Mouse (Mus musculus) adrenal gland, adult 2 months (tissue): Measurements from ENCODE around the gene D430019H16Rik. TPM values are rescaled to one million over a fixed set of nuclear protein-coding genes. Genes with fewer than 3 reads are reported as not detected.

Experiments used
- DNase-seq: peaks from one replicate; pipeline ENCODE4 v3.0.0; 2021
- long read RNA-seq: library from polyadenylated mRNA; stranded (forward); transcript quantifications from one replicate; pipeline ENCODE4 v2.0.0, GENCODE M21; 2021
- polyA plus RNA-seq: library from polyadenylated mRNA; depleted of rRNA; stranded (reverse); fragments of >200 nt; gene quantifications from 2 replicates; pipeline ENCODE4 v1.2.3, GENCODE M21; 2012; rRNA removed
- total RNA-seq, 2 experiments: library from RNA; stranded (reverse); gene quantifications; 2 replicates each; pipeline ENCODE4 v1.2.3; 2021

Gene D430019H16Rik
- 1 to 10 TPM; 3.6 to 5.6 TPM for total RNA-seq
- 3.8 and 4.0 TPM in 2 replicates for polyA plus RNA-seq
- long read RNA-seq, partial matches to known transcripts = 0 of 1 reads
- long read RNA-seq, other reads (novel, unspliced or antisense) = 1 of 1 reads

DNA sequence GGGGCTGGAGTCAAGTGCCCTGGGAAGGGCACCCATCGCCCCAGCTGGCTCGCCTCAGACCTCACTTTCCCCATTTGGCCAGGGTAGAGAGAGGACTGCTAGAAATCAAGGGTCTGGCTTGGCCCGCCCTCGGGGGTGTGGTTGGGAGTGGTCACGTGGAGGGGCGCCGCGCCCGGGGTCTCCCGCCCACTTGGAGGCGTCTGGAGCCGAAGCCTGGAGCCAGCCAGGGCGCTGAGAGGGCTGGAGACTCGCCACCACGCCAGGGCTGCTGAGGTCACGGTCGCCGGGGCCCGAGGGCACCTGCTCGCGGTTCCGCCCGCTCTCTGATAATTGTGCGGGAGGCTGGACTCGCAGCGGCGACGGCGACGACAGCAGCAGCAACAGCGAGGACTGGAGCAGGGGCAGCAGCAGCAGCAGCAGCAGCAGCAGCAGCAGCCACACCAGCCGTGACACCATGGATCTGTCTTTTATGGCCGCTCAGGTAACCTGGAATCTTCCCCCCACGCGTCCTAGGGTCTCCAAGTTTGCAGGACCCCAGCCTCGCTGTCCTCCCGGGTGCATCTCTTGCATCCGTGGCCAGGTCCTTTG lies at the start of gene D430019H16Rik:
TSS of gene D430019H16Rik (plus strand) at position 187 of the 588 bp plus-strand sequence.
- peak; percentile 69 for DNase-seq

DNA sequence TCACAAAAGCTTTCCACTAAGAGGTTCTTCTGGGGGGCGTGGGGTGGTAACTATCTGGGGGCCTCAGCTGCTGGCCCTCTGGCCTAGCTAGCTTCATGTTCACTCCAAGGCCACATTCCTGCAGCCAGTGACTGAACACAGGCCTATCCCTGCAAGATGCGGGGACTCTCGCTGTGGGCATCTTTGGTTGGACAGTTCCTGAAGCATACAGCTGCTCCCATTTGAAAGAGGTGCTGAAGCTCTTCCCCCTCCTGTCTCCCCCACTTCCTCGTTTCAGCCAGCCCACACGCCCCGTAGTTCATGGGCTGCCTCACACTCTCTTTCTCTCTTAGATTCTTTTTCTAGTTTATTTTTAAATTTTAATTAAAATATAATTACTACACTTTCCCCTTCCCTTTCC lies 47.6 kb upstream of the D430019H16Rik start:
- DNase-seq = no peak

DNA sequence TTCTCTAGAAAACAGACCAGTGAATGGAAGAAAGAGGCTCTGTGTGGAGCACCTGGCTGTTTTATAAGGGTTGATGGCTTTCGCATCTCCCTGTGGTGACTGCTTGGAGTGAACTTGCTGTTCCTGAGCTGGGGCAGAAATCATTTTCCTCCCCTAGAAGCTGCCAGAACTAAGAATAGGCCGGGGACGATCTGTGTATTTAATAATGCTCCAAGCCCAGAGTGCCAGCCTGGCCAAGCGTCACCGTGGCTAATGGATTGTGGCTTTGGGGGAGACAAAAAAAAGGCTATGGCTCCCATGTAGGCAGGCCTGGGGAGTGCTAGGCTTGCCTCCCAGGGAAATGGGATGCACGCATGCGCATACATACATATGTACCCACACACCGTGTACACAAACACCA lies 39.7 kb upstream of the D430019H16Rik start:
- DNase-seq = no peak

DNA sequence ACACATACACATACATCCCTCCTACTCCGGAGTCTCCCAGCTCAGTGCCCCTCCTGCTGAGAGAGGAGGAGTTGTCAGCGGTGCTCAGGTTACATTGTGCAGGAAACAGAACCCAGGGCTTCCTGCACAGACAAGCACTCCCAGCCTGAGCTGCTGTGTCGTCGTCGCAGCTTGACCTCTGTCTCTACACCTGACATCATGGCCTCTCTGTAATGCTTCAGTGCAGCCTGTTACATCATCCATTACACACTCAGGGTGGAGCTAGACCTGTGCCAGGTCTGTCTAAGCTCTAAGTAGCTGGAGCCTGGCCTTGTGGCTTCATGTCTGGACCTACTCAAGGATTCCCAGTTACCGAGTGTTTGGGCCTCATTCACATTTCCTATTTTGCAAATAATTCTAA lies 33.2 kb upstream of the D430019H16Rik start:
- DNase-seq = no peak

DNA sequence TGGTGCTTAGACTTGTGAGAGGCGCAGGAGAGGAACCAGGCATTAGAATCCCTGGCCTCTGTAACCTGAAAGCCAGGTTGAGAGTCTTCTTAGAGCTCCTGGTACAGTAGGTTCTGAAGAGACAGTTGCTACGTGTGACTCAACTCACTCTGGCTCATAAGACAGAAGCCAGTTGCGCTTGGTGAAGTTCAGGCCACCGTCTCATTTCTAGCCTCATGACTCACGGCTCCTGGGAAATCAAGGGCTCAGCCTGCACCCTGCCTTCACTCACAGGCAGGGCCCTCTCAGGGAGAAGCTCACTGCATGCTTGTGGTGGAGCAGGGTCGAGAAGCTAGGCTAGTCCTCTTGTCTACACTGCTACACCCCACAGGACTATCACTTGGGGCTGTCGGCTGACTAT lies 27.1 kb upstream of the D430019H16Rik start:
- DNase-seq = peak; percentile 61

DNA sequence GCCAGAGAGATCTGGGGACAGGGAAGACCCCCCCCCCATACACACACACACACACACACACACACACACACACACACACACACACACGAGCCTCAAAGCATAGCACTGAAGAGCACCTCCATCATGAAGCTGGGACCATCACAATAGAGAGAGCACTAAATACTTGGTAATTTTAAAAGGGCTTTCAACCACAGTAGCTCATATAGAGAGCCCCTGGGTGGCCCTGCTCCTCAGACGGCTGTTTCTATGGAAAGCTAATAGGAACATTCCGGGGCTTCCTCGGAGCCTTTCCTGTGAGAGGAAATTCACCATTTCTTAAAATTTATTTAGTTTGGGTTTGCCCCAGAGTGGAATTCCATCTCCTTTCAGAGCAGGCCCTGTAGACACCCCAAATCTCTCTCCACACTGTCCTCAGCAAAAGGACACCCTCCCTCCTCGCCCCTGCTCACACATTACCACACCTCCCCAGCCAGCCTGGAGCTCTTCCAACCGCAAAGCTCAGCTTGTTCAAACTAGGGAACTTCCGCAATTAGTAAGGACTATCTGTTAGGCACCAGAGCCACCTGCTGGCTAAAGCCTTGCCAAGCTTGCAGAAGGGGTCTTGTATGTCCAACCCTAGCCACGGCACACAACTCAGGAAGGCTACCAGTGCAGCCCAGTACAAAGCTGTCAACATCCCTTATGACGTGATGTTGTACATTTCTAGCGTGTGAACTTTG lies 26.5 kb upstream of the D430019H16Rik start:
- peak; percentile 51 for DNase-seq

DNA sequence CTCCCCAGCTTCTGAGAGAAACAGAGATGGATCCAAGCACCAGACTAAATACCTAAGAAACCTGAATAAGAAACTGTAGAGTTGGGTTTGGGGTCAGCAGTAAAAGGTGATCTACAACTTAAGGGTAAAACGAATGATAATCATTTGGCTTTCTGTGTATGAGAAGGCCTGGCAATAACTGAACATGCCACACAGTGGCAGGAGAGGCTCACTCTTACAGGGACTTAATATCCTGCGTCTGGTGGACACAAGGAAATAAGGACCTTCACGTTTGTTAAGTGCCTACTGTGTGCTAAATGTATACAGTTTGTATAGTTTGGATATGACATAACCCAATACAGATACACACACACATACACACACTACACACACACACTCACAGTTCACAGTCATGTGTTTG lies 21.8 kb upstream of the D430019H16Rik start:
- no peak for DNase-seq

DNA sequence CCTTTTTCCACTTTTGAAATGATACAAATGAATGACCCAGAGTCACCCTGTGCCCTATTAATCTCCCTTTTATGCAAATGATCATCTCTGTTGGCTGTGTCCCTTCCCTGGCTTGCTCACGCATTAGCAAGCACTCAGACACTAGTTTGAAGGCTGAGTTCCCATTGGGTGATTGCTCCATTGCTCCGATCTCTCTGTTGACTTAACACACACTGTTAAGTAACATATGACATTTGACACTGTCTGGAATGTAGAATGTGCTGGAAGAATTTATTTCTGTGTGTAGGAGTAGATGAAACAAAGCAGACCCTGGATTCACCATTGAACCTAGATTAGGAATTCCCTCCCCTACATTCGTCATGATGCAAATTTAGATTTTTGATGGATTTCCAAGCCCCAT lies 20.8 kb upstream of the D430019H16Rik start:
- no peak for DNase-seq

DNA sequence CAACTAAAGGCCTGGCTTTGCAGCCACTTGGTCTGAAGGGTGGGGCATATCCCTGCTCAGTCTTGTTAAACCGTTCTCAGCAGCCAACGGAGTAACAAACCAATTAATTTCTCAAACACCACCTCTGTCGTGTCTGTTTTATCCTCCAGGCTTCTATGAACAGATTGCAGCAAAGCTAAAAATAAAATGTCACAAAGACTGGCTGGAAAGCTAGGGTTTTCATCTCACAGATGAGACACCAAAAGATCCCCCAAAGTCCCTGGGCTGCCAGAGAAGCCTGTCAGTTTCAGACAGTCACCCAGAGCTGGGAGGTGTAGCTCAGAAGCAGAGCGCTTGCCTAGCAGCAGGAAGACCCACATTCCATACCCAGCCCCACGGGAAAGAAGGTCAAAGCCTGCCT lies 15.4 kb upstream of the D430019H16Rik start:
- DNase-seq = no peak

DNA sequence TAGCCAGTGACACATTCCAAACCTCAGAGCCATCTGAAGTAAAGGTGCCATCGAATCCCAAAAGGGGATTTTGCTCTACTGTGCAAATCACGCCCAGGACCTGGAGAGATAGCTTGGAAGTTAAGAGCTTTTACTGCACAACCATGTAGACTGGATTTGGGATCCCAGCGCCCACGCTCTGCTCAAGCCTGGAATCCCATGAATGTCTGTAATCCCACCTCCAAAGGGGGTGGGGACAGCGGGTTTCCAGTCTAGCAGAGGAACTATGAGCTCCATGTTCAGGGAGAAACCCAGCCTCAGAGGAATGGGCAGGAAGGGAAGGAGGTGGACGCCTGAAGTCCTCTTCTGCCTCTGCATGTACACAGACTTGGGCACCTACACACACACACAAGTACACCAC lies 13.7 kb upstream of the D430019H16Rik start:
- no peak for DNase-seq

DNA sequence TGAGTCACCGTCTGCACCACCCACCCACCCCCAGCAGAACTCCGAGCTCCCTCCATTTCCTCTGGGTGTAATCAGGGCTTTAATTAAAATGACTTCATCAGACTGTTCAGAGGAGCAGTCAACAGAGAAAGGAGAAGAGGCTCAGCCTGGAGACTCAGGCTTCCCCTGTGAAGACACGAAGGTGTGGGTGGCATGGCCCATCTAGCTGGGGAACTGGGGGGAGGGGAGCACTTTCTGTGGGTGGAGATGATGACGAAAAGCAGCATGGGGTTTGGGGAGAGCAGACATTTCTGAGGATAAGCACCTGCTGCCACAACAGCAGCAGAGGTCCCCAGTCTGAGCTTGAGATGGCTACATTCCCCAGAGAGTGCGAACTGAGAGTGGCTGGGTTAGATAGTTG lies 10.1 kb upstream of the D430019H16Rik start:
- DNase-seq = no peak

DNA sequence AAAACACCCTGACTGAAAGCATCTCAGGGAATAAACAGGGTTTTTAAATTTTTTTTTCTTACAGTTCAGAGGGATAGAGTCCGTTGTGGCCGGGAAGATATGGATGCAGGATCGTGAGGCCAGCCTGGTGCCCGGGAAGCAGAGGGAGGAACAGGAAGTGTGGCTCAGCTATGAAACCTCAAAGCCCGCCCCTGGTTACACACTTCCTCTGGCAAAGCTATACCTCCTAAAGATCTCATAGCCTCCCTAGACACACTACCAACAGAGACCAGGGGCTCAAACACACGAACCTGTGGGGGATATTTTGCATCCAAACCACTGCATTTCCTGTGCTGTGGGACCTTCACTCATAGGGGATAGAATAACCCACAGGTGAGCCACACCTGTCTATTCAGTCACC lies 7.9 kb upstream of the D430019H16Rik start:
- DNase-seq = no peak

DNA sequence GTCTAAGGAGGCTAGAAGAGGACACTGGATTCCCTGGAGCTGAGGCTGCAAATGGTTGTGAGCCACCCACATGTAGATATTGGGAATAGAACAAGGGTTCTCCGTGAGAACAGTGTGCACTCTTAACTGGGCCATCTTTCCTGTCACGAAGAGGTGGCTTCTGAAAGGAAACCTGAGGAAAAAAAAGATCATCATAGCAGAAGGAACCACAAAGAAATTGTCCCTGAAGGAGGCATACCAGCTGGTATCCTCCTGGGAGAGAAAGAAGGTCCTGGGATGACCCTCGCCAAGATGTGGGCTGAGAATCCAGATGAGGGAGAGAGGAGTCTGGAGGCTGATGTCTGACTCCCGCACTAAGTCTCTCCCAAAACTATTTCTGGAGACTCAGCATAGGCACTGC lies 4.4 kb upstream of the D430019H16Rik start:
- no peak for DNase-seq

DNA sequence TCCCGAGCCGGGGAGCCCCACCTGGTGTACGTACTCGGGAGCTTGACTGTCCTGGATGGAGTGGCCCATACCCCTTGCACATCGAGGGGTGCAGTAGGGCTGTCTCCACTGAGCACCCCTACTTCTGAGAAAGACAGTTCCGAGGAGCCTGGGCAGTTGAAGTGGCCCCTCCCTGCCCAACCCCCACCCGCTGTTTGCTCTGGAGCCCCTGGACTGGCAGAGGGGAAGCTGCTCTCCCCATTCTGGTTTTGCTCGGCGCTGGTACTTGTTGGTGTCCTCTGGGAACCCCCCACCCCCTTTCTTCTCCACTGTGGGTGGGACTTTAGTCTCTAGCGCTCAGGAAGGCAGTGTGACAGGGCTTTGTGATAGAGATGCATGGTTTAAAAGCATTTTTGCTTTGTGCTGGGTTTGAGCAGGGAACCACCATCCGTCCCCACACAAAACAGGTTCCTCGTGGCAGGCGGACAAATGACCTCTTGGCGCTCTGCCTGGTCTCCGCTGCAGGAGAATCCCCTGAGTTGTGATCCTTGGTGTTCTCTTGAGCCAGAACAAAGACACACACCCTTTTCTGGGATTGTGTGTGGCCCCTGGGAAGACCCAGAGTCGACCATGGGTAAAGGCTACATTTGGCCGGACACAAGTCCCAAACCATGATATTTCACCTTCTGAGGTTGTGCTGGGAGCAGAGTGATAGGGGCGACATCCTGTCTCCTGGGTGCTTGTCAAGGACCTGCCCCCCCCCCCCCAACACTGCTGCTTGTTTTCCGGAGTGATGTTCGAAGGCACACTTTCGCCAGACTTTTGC lies 804 bp downstream of the D430019H16Rik start:
- no peak for DNase-seq

DNA sequence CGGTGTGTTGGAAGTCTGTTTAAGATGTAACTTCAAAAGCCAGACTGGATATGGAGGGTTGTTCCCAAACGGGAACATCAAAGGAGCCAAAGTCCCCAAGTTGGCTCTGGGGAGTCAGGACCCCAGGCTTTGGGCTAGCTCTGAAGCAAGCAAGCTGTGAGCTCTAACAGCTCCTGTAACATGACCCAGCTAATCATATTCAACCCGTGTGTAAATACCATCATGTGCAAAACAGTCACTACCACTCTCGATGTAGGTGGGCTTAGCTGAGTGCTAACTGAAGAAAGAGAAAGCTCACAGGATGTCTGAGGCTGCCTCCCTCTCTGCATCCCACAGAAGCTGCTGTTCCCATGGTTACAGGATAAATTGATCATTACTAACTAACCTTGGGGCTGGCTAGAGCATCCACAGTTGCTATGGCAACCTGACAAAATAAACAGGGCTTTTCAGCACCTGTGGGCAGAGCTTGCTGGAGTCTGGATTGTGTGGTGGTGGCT lies 1.5 kb downstream of the D430019H16Rik start:
- no peak for DNase-seq

DNA sequence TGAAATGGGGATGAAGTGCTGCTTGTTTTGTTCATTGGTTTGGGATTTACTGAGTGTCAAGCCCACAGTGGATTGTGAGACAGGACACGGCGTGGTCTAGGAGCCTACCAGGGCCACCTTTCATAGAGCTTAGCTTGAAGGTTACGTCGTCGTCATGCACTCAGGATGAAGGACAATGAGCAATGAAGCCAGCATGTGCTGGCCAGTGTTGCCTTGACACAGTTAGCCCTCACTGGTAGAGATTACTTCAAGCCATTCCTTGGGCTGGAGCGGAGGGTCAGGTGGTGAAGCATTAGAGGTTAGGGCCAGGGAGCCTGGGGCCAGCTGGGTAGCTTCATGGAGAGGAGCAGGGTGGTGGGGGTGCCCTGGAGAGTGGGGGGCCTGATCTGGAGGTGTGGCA lies 5.1 kb downstream of the D430019H16Rik start:
- peak; percentile 72 for DNase-seq

DNA sequence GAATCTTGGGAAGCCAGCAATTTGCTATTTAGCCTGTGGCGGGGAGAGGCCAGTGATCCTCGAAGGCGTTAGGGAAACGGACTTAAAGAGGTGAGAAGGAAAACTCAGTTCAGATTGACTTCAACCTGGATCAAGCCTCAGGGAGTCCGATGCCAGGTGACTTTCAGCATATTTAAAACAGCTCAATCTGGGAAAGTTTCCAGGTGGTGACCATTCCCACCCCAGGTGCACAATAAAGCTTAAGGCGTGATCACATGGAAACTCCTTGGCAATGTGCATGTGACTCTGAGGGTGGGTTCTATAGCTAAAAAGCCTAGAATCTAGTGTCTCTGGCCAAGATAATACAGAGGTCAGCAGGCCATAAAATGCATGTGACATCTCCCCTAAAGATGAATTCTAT lies 7.4 kb downstream of the D430019H16Rik start:
- no peak for DNase-seq

DNA sequence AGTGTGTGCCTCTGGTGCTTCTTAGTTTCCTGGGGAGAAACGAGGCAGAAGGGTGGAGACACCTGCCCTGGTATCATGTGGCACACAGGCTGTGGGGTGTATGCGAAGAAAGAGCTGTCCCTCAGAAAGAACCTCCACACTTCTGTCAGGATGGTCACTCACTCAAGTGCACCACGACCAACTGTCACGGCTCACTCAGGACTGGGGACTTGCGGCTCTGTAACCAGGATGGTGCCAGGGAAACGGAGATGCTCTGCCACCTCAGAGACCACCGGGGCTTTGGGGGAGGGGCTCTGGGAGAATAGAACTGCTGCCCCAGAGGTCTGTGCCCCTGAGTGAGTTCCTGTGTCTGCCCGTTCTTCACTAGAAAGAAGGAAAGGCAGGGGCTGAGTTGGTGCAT lies 15.4 kb downstream of the D430019H16Rik start:
- DNase-seq = no peak

DNA sequence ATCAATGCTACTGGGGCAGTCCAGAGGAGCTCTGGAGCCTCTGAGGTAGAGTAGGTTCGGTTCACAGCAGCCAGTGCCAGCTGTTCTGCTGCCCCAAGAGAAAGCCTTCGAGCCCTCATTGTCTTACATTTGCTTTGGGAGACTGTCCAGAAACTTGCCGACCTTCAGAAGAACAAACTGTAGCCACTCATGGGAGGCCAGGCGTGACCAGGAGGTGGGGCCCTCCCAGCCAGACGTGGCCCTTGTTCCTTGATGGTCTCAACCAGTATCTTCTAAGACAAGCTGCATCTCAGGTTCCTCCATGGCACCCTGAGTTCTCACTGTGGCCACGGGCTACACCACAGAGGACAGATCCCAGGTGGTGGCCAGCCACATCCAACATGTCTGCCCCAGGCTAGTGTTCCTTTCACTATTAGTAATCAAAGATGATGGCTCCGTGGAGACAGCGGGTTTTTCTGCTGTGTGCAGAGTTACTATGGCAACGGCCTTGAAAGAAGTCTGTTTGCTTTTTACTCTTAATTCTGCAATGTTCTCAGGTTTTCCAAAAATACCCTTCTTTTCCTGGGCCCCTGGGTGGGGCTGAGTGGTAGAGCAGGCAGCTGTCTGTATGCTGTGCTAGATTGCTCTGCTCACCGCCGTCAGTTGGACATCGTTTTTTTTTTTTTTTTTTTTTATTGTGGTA lies 21.7 kb downstream of the D430019H16Rik start:
- no peak for DNase-seq

DNA sequence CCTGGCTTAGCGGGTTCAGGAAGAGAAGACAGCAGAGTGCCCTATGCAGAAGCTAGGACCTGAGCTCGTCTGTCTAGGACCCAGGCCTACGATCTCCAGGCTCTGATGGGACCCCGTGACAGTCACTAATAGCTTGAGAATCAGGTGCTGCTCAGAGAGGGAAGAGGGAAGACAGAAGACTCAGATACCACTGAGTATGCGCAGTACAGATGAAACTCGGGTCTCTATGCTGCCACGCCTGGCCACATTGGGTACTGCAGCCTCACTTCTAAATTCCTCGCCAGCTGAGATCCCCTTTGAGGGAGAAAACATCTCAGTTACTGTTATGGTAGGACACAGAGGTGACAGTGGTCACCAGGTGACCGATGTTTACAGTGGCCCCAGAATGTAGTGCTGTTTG lies 22.8 kb downstream of the D430019H16Rik start:
- DNase-seq = peak; percentile 32

DNA sequence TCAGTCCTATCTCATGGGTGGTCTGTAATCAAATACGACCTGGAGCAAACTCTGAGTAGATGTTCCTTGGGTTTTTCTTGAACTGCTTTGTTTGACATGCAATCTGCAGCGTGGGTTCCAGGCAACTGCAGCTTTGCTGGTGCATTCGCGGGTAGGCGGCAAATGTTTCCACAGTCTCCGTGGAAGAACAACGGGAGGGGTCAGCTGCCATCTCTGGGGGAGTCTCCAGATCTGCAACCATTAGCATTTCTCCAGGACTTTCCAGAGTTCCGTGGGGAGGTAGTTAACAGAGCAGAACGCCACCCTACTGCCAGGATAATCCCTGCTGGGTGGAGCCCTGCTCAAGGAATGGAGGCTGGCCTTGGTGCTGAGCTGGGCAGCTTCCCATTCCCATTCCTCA lies 23.3 kb downstream of the D430019H16Rik start:
- DNase-seq = no peak

DNA sequence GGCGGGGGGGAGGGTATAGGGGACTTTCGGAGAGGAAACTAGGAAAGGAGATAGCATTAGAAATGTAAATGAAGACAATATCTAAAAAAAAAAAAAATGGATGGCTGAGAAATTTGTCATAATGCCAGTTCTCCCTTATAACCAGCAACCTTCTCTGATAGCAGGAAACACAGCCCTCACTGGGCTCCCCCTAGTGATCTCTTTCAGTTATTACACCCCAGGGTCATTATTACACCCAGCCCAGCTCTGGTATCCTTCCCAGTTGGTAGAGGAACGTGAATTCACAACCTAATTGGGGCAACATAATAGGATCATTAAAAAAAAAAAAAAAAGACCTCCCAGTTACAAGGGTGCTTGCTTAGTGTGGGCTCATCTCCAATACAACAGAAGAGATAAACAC lies 29.8 kb downstream of the D430019H16Rik start:
- DNase-seq = no peak
